Mouse (Mus musculus) small intestine, adult 2 months (tissue): ENCODE measurements around the gene Ttll8.

ENCODE experiments used
- CTCF ChIP-seq: fragments of 200-500 bp; IDR thresholded peaks from 2 replicates; pipeline ENCODE4 v1.5.1; 2012; ENCODE audit warnings: low read depth, mild to moderate bottlenecking, control low read depth, inconsistent platforms, low read length, moderate library complexity, mixed read lengths; ENCODE audit not compliant: insufficient replicate concordance, insufficient read length; ENCODE audit errors: extremely low read depth
- POLR2A ChIP-seq: fragments of 200-500 bp; IDR thresholded peaks from 2 replicates; pipeline ENCODE4 v1.6.1; 2012; ENCODE audit warnings: low read depth, mild to moderate bottlenecking, control low read depth, inconsistent platforms, low read length, moderate library complexity

DNA sequence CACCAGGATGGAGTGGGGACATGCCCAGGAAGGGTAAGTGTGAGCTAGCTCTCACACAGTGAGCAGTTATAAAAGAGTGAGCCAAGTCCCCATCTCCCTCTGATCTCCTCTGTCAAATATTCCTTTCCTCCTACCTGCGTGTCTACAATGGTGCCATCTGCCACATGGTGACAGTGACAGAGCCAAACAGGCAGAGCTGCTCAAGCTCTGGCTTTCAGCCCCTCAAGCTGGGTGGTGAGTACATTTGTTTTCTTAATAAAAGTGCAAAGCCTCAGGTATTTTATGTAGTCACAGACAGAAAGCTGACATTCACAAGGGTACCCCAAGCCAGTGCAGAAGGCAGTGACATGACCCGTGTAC lies 16.9 kb downstream of the Ttll8 start:
- TF ChIP-seq POLR2A (no peak), CTCF (no peak)
